Mouse (Mus musculus) left cerebral cortex, adult 2 months (tissue): Measurements from ENCODE around the gene Chchd3. TPM values are rescaled to one million over a fixed set of nuclear protein-coding genes. Genes with fewer than 3 reads are reported as not detected.

Experiments used
- DNase-seq, 2 experiments: peaks; one replicate each; pipeline ENCODE4 v3.0.0; 2021 to 2022; ENCODE audit warnings: low spot score in 2 of 2, mixed read lengths in 1 of 2; ENCODE audit errors: extremely low spot score in 1 of 2
- H3K27ac ChIP-seq: fragments of 200-600 bp; 2 replicates; pipeline ENCODE4 v1.8.1; 2022
- H3K4me3 ChIP-seq: fragments of 200-600 bp; 2 replicates; pipeline ENCODE4 v1.8.1; 2022
- CTCF ChIP-seq: fragments of 200-600 bp; IDR thresholded peaks from 2 replicates; pipeline ENCODE4 v1.8.1; 2022; ENCODE audit warnings: antibody characterized with exemption, mild to moderate bottlenecking, moderate library complexity
- intact Hi-C: fragments of 180-260 bp; cut with DNase I; formaldehyde crosslinking; loops from one replicate; pipeline ENCODE4 v1.15.1; 2025
- total RNA-seq, 2 experiments: library from RNA; stranded (reverse); gene quantifications; 2 replicates each; pipeline ENCODE4 v1.2.3; 2021

The Chchd3 gene
- total RNA-seq, 2 experiments from 2014 or later = 84.3 to 88.6 TPM

DNA sequence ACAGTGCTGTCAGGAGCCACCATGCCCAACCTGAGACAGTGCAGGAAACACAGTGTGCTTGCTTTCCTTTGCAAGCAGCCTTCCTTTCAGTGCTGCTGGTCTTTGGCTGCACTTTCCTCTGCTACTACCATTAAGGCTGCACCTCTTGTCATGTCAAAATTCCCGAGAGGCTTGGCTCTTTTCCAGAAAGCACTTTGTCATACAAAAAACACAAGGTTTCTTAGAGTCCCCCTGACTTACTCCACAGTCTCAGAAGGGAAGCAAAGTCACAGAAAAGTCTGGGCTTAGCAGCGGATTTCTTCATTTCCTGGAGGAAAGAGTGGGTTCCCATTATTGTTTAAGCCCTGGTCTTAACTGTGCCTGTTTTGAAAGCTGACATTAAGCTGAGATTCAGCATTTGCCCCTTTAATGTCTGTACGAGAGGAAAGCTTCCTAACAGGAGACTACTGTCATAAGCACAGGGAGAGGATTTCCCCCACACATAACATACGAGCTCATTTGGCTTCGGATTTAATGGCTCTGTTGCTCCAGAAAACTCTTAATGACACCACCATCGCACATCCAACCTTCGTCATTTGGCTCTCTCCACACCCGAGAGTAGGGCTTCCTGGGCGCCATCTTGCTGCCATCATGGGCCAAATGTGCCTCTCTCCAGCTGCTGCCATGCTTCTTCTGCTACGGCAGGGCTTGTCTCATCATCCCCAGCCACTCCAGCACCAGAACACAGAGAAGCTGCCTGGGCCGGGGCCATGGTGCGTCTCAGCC lies 236.0 kb downstream of the Chchd3 start:
- TF ChIP-seq CTCF = no peak
- intact Hi-C loops = no loop called here
- DNase-seq = no peak
- Histone ChIP-seq H3K4me3 (no peak overlapping the region), H3K27ac (no peak overlapping the region)

DNA sequence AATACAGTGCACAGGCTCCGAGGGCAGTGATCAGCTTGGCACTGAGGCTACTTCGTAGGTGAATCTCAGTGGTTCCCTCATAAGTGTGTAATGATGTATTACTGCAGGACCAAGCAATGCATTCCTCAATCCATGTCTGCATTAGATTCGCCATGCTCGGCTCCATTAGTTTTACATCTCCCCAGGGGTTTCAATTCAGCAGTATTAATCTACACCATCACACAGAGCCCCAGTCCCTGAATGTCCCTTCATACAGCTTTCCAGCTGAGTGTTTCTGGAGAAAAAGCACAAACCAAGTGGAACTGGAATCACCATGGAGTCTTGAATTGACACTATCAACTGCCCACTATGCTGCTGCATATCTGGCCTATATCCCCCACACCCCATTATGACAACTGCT lies 241.1 kb downstream of the Chchd3 start:
- intact Hi-C loops = no loop called here
- no peak for TF ChIP-seq CTCF
- no peak overlapping the region for H3K27ac ChIP-seq
- no peak overlapping the region for H3K4me3 ChIP-seq
- no peak for DNase-seq

DNA sequence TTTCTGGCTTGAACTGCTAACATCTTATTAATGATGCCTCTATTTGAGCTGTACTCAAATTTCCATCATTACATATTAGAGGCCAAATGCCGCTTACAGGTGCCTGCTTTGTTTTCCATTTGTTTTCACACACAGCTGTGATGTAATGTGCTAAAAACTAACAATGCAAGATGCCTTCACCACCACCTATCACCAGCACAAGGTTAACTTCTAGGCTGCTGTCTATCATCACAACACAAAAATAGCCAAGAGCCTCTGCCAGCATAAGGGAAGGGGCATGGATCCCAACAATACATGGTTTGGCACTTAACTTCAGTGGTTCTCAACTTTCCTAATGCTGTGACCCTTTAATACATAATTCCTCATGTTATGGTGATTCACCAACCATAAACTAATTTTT lies 251.3 kb downstream of the Chchd3 start:
- intact Hi-C loops = no loop called here
- Histone ChIP-seq H3K27ac (no peak overlapping the region), H3K4me3 (no peak overlapping the region)
- no peak for DNase-seq
- no peak for TF ChIP-seq CTCF

DNA sequence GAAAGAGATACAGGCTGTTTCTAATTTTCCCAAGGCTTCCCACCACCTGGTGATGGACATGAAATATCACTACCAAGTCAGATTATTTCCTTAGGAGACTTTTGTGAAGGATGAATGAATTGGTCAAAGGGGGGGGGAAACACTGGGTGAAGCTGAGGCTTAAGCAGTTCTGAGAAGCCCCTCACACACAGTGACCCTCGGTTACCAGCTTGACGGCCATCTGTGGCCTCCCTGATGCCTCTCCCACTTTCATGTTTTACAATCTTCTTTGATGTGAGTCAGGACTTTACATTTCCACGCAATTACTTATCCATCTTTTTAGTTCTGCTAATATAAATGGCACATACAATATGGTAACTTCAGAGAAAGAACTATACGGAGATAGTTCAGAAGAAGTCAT lies 252.3 kb downstream of the Chchd3 start:
- intact Hi-C loops = no loop called here
- no peak overlapping the region for H3K4me3 ChIP-seq
- DNase-seq = no peak
- no peak overlapping the region for H3K27ac ChIP-seq
- no peak for TF ChIP-seq CTCF

DNA sequence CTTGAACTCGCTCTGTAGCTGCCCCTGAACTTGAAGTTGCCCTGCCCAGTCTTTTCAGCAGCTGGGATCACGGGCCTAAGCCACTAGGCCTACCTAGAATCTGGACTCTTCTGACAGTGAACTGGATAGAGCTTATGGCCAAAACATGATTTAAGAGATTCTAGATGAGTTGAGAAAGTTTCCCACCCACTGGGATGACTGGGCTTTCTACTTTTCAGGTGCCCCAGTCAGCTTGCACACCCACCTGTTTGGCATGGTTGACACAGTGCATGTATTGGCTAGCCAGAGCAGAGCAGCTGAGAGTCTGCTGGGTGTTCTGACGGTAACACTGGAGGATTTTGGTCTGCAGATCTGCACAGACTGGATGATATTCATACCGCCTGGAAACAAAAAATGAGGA lies 256.4 kb downstream of the Chchd3 start:
- intact Hi-C loops = no loop called here
- no peak for DNase-seq
- H3K27ac ChIP-seq = no peak overlapping the region
- H3K4me3 ChIP-seq = no peak overlapping the region
- TF ChIP-seq CTCF = no peak

DNA sequence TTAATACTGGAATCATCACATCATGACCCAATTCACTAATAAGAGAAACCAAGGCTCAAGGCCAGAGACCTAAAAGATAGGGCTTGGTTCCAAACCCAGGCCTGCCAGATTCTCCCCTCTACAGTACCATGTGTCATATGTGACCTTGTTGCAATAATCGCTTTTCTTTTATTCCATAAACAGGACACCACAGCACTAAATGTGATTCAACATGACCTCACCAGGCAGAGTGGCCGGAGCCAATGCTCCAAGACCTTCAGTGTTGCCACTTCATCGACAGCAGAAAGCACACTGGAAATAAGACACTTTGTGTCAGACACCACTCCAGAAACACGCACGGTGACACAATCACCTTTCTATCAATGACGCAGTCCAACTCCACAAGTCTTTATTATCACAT lies 258.3 kb downstream of the Chchd3 start:
- intact Hi-C loops = no loop called here
- Histone ChIP-seq H3K27ac (no peak overlapping the region), H3K4me3 (no peak overlapping the region)
- no peak for DNase-seq
- TF ChIP-seq CTCF = no peak

- no peak for TF ChIP-seq CTCF
- DNase-seq = no peak
- Histone ChIP-seq H3K4me3 (no peak overlapping the region), H3K27ac (no peak overlapping the region)
- intact Hi-C loops = no loop called here
These were observed 262.5 kb downstream of the Chchd3 start for GRCm38 (mm10) chr6:32797525-32797924.

DNA sequence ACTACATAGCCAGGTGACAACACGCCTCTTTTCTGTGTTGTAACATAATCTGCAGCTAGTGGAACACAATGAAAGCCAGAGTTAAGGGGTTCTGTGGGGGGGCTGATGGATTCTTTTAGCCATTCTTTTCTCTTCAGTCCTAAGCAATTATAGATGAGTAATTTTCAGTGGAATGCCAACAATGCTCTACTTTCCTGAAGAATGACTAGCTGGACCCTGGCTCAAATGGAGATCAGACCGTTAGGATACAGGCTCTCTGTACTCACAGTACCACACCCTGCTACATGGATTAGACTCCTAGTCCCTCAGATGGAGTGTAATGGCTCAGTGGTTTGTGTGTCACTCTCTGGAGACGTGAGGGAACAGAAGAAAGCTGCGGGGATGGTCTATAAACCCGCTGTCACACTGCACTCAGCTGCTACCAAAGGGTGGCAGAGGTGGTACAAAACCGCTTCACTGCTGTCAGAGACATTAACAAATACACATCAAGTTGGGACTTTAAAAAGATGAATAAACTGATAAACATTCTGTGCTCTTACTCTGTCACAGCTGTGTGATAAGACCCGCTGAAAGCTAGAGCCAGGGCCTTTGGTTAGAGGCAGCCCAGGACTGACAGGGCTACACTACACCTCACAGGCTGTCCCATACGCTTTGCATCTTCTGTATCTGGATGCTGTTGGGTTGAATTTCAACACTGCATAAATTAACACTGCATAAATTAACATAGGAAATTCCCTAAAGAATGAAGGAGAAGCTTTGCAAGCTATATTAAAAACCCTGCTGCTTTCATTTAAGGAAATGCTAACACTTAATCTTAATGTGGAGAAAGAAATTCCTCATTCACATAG lies 264.2 kb downstream of the Chchd3 start:
- H3K4me3 ChIP-seq = no peak overlapping the region
- no peak overlapping the region for H3K27ac ChIP-seq
- intact Hi-C loops = no loop called here
- DNase-seq = no peak
- TF ChIP-seq CTCF = no peak

GRCm38 (mm10) chr6:32793575-32793974 lies 266.5 kb downstream of the Chchd3 start:
- intact Hi-C loops = no loop called here
- no peak for TF ChIP-seq CTCF

GRCm38 (mm10) chr6:32793163-32793562 lies 266.9 kb downstream of the Chchd3 start:
- no peak for TF ChIP-seq CTCF
- H3K4me3 ChIP-seq = no peak overlapping the region
- intact Hi-C loops = no loop called here
- DNase-seq = no peak
- no peak overlapping the region for H3K27ac ChIP-seq

More at GRCm38 (mm10) chr6:32793575-32793974, 266.5 kb downstream of the Chchd3 start:
- no peak overlapping the region for H3K4me3 ChIP-seq
- DNase-seq = no peak
- no peak overlapping the region for H3K27ac ChIP-seq

DNA sequence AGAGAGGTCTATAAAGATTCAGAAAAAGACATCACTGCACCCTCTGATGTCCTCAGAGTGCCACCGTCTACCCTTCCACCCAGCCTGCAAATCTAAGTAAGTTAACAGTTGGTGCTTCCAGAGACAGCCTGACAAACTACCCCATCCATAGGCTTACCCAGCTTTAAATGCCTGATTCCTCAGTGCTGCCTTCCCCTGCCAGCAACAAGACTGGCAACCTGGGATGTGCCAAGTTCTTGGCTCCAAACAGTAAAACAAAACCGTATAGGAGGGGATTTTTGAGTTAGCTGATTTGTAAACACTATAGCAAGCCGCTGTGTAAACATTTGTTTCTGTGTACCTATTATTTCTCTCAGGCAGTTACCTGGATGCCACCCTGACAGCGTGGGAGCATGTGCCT lies 269.6 kb downstream of the Chchd3 start:
- DNase-seq = no peak
- Histone ChIP-seq H3K4me3 (no peak overlapping the region), H3K27ac (no peak overlapping the region)
- no peak for TF ChIP-seq CTCF
- intact Hi-C loops = no loop called here

DNA sequence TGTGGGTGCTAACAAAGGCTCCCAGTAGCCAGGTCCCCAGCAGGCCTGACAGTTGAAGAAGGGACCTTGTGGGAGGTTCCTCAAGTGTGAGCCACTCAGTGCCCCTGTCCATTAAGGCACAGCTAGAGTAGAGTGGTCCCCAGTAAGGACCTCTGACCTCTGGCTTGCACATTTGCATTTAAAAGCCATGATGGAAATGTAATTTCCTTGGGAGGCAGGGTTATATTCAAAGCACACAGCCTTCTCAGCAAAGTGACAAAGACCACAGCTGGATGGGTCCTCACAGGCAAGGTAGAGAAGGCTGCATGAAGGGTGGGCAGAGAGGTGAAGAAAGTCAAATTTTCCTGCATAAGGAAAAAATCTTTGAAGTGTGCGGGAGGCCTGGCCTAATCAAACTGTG lies 272.7 kb downstream of the Chchd3 start:
- DNase-seq = no peak
- intact Hi-C loops = no loop called here
- Histone ChIP-seq H3K27ac (no peak overlapping the region), H3K4me3 (no peak overlapping the region)
- no peak for TF ChIP-seq CTCF
